Mouse (Mus musculus) heart, embryonic 11.5 days (tissue): ENCODE data around the gene Gm3625. TPM values are rescaled to one million over a fixed set of nuclear protein-coding genes. Genes with fewer than 3 reads are reported as not detected.
A peak's percentile ranks its signal among the peaks of the same experiment; 100 is the strongest.

Experiments used
- ATAC-seq: fragments of 200-750 bp; cut with Nextera tagmentation; replicated peaks from 2 replicates; pipeline ENCODE4 v1.8.0; 2017; ENCODE audit warnings: moderate library complexity; ENCODE audit not compliant: insufficient number of reproducible peaks, low FRiP score, low TSS enrichment
- H3K27ac ChIP-seq: fragments of 300-500 bp; sonication (generic); 2 replicates; pipeline ENCODE4 v1.5.1; 2014; ENCODE audit warnings: mild to moderate bottlenecking, low read depth, low read length
- H3K27me3 ChIP-seq: fragments of 300-500 bp; sonication (generic); 2 replicates; pipeline ENCODE4 v1.6.1; 2014; ENCODE audit warnings: mild to moderate bottlenecking, low read length, mixed read lengths; ENCODE audit not compliant: control insufficient read depth, insufficient read depth
- H3K36me3 ChIP-seq: fragments of 300-500 bp; sonication (generic); 2 replicates; pipeline ENCODE4 v1.6.1; 2014; ENCODE audit warnings: mild to moderate bottlenecking, low read length, moderate library complexity, mixed read lengths; ENCODE audit not compliant: control insufficient read depth, insufficient read depth
- H3K4me1 ChIP-seq: fragments of 300-500 bp; sonication (generic); 2 replicates; pipeline ENCODE4 v1.6.1; 2014; ENCODE audit warnings: low read length; ENCODE audit not compliant: control insufficient read depth, insufficient read depth
- H3K4me2 ChIP-seq: fragments of 300-500 bp; sonication (generic); 2 replicates; pipeline ENCODE4 v1.6.1; 2014; ENCODE audit warnings: mild to moderate bottlenecking, moderate library complexity
- H3K4me3 ChIP-seq: fragments of 300-500 bp; sonication (generic); 2 replicates; pipeline ENCODE4 v1.5.1; 2014; ENCODE audit warnings: low read depth, low read length
- H3K9ac ChIP-seq: fragments of 300-500 bp; sonication (generic); 2 replicates; pipeline ENCODE4 v1.6.1; 2014; ENCODE audit warnings: mild to moderate bottlenecking, low read depth, low read length, moderate library complexity
- H3K9me3 ChIP-seq: fragments of 300-500 bp; sonication (generic); replicated peaks from 2 replicates; pipeline ENCODE4 v1.6.1; 2016; ENCODE audit warnings: low read length; ENCODE audit not compliant: control insufficient read depth
- WGBS: fragments of 180-500 bp; shearing (Covaris S2); extraction: QIAGEN DNeasy Blood & Tissue Kit; methylation state at CpG from one replicate; pipeline ENCODE4 v1.1.7; 2014; ENCODE audit not compliant: insufficient replicate concordance; 5-methylcytosine and 5-hydroxymethylcytosine counted together
- polyA plus RNA-seq: library from polyadenylated mRNA; unstranded; fragments of >200 nt; fragmentation: Nextera tagmentation; extraction: Ambion mirVana; gene quantifications from 2 replicates; pipeline ENCODE4 v1.2.1, GENCODE M21; 2014

Gm3625 gene
- polyA plus RNA-seq, 1 experiment from 2014 or later = not detected

- no peaks in the 10 kb centered on the region for H3K27me3 ChIP-seq
- 58% methylated on average over 8 of the region's 8 CpGs for WGBS
- no peak for ATAC-seq
Measured at GRCm38 (mm10) chr12:4598666-4599428, 6.1 kb upstream of the Gm3625 start.

GRCm38 (mm10) chr12:4595055-4595454 lies 2.3 kb upstream of the Gm3625 start:
- Histone ChIP-seq H3K36me3 (no peaks in the 10 kb centered on the region), H3K27me3 (no peaks in the 10 kb centered on the region), H3K9ac (no peak overlapping the region), H3K4me3 (no peak overlapping the region), H3K27ac (no peak overlapping the region), H3K9me3 (no peaks in the 10 kb centered on the region), H3K4me1 (peaks cover 12% of the 10 kb centered on the region), H3K4me2 (no peak overlapping the region)
- WGBS = 73% methylated on average over 6 of the region's 6 CpGs
- no peak for ATAC-seq

More at GRCm38 (mm10) chr12:4598666-4599428, 6.1 kb upstream of the Gm3625 start:
- Histone ChIP-seq H3K36me3 (no peaks in the 10 kb centered on the region), H3K9ac (no peak overlapping the region), H3K9me3 (no peaks in the 10 kb centered on the region), H3K27ac (no peak overlapping the region), H3K4me2 (no peak overlapping the region), H3K4me3 (no peak overlapping the region), H3K4me1 (peaks cover 7% of the 10 kb centered on the region)

GRCm38 (mm10) chr12:4593930-4594391 lies 1.2 kb upstream of the Gm3625 start:
- H3K36me3 ChIP-seq = no peaks in the 10 kb centered on the region
- peak overlapping the region; percentile 87 for H3K4me2 ChIP-seq
- no peaks in the 10 kb centered on the region for H3K9me3 ChIP-seq
- peak overlapping the region; percentile 88; the same call in 1 of the 2 replicates for H3K27ac ChIP-seq
- H3K4me1 ChIP-seq = peaks cover 10% of the 10 kb centered on the region
- peak overlapping the region; percentile 76 for H3K9ac ChIP-seq
- H3K4me3 ChIP-seq = peak overlapping the region; percentile 79
- H3K27me3 ChIP-seq = no peaks in the 10 kb centered on the region
- no peak for ATAC-seq
- WGBS = 57% methylated on average over 9 of the region's 9 CpGs

GRCm38 (mm10) chr12:4593166-4593929 lies 621 bp upstream of the Gm3625 start:
- WGBS = 1% methylated on average over 67 of the region's 80 CpGs
- peak; percentile 70 for ATAC-seq
- H3K4me2 ChIP-seq = peak overlapping the region; percentile 87
- peak overlapping the region; percentile 76 for H3K9ac ChIP-seq
- no peaks in the 10 kb centered on the region for H3K36me3 ChIP-seq
- peaks cover 9% of the 10 kb centered on the region for H3K4me1 ChIP-seq
- H3K27ac ChIP-seq = peak overlapping the region; percentile 88
- peak overlapping the region; percentile 79 for H3K4me3 ChIP-seq
- H3K9me3 ChIP-seq = no peaks in the 10 kb centered on the region
- no peaks in the 10 kb centered on the region for H3K27me3 ChIP-seq

- H3K4me1 ChIP-seq = peaks cover 9% of the 10 kb centered on the region
- no peaks in the 10 kb centered on the region for H3K36me3 ChIP-seq
- no peak overlapping the region for H3K27ac ChIP-seq
- no peak for ATAC-seq
- WGBS = 58% methylated on average over 6 of the region's 6 CpGs
- H3K9ac ChIP-seq = peak overlapping the region; percentile 76; the same call in 1 of the 2 replicates
- no peaks in the 10 kb centered on the region for H3K9me3 ChIP-seq
- H3K27me3 ChIP-seq = no peaks in the 10 kb centered on the region
- H3K4me3 ChIP-seq = peak overlapping the region; percentile 79
- peak overlapping the region; percentile 87 for H3K4me2 ChIP-seq
Measured at GRCm38 (mm10) chr12:4592025-4592424, 702 bp downstream of the Gm3625 start.

- no peaks in the 10 kb centered on the region for H3K9me3 ChIP-seq
- no peak overlapping the region for H3K4me2 ChIP-seq
- no peaks in the 10 kb centered on the region for H3K36me3 ChIP-seq
- H3K4me1 ChIP-seq = peaks cover 3% of the 10 kb centered on the region
- no peak overlapping the region for H3K9ac ChIP-seq
- no peak overlapping the region for H3K4me3 ChIP-seq
- H3K27me3 ChIP-seq = no peaks in the 10 kb centered on the region
- ATAC-seq = no peak
- WGBS = 79% methylated on average over 3 of the region's 3 CpGs
- no peak overlapping the region for H3K27ac ChIP-seq
Measured at GRCm38 (mm10) chr12:4588603-4589002, 4.1 kb downstream of the Gm3625 start.

- WGBS = 74% methylated on average over 2 of the region's 2 CpGs
- no peak overlapping the region for H3K9ac ChIP-seq
- ATAC-seq = no peak
- no peaks in the 10 kb centered on the region for H3K36me3 ChIP-seq
- no peak overlapping the region for H3K4me2 ChIP-seq
- H3K4me1 ChIP-seq = peaks cover 2% of the 10 kb centered on the region; the same call in 1 of the 2 replicates
- H3K27me3 ChIP-seq = no peaks in the 10 kb centered on the region
- H3K4me3 ChIP-seq = no peak overlapping the region
- no peak overlapping the region for H3K27ac ChIP-seq
- no peaks in the 10 kb centered on the region for H3K9me3 ChIP-seq
Measured at GRCm38 (mm10) chr12:4587846-4588245, 4.9 kb downstream of the Gm3625 start.

- Histone ChIP-seq H3K27me3 (no peaks in the 10 kb centered on the region), H3K9ac (no peak overlapping the region), H3K4me2 (no peak overlapping the region), H3K9me3 (no peaks in the 10 kb centered on the region), H3K4me1 (no peaks in the 10 kb centered on the region), H3K4me3 (no peak overlapping the region), H3K27ac (no peak overlapping the region), H3K36me3 (no peaks in the 10 kb centered on the region)
- ATAC-seq = no peak
Measured at GRCm38 (mm10) chr12:4582326-4582725, 10.4 kb downstream of the Gm3625 start.
